Mouse (Mus musculus): ENCODE results near the gene Fyb. TPM values are rescaled to one million over a fixed set of nuclear protein-coding genes. Genes with fewer than 3 reads are reported as not detected.

Fyb gene
- 1 to 10 TPM; 3.8 TPM for total RNA-seq (2021)
- long read RNA-seq, experiment 1: 0 reads
- long read RNA-seq, experiment 2: 0 reads

GRCm38 (mm10) chr15:6522653-6523167 is at the start of gene Fyb:
Gene Fyb, plus strand, starts transcription at chr15:6522853.
- no peak for DNase-seq

GRCm38 (mm10) chr15:6483561-6483960 is 39.1 kb upstream of the Fyb start:
- intact Hi-C loops (cut with DNase I): no loop called here

More at GRCm38 (mm10) chr15:6522653-6523167, at the start of gene Fyb:
- intact Hi-C loops (cut with DNase I): no loop called here

GRCm38 (mm10) chr15:6492386-6492785 is 30.3 kb upstream of the Fyb start:
- intact Hi-C loops (cut with DNase I): no loop called here
- no peak for DNase-seq

More at GRCm38 (mm10) chr15:6483561-6483960, 39.1 kb upstream of the Fyb start:
- no peak for DNase-seq

- no peak for DNase-seq
- intact Hi-C loops (cut with DNase I): no loop called here
These were observed 24.1 kb upstream of the Fyb start for GRCm38 (mm10) chr15:6498396-6499070.

- DNase-seq: no peak
- intact Hi-C loops (cut with DNase I): loop anchor here (2.0 to 5.0 kb wide), 2 partner anchors 67 to 124 kb away; no protein-coding TSS in a partner anchor
These were observed 21.9 kb upstream of the Fyb start for GRCm38 (mm10) chr15:6500787-6501186.

GRCm38 (mm10) chr15:6517525-6517924 is 5.1 kb upstream of the Fyb start:
- no peak for DNase-seq
- intact Hi-C loops (cut with DNase I): no loop called here

GRCm38 (mm10) chr15:6519417-6520255 is 3.0 kb upstream of the Fyb start:
- DNase-seq: no peak
- intact Hi-C loops (cut with DNase I): no loop called here

- intact Hi-C loops (cut with DNase I): no loop called here
- no peak for DNase-seq
These were observed 2.0 kb upstream of the Fyb start for GRCm38 (mm10) chr15:6520505-6521155.

- intact Hi-C loops (cut with DNase I): no loop called here
- DNase-seq: no peak
These were observed 2.1 kb downstream of the Fyb start for GRCm38 (mm10) chr15:6524801-6525200.

GRCm38 (mm10) chr15:6525386-6525785 is 2.7 kb downstream of the Fyb start:
- no peak for DNase-seq
- intact Hi-C loops (cut with DNase I): no loop called here

GRCm38 (mm10) chr15:6533858-6534343 is 11.2 kb downstream of the Fyb start:
- DNase-seq: no peak

GRCm38 (mm10) chr15:6534592-6534991 is 11.9 kb downstream of the Fyb start:
- intact Hi-C loops (cut with DNase I): no loop called here
- DNase-seq: no peak

More at GRCm38 (mm10) chr15:6533858-6534343, 11.2 kb downstream of the Fyb start:
- intact Hi-C loops (cut with DNase I): no loop called here

GRCm38 (mm10) chr15:6539639-6540338 is 17.1 kb downstream of the Fyb start:
- intact Hi-C loops (cut with DNase I): no loop called here
- no peak for DNase-seq

- no peak for DNase-seq
- intact Hi-C loops (cut with DNase I): no loop called here
These were observed 26.3 kb downstream of the Fyb start for GRCm38 (mm10) chr15:6548911-6549310.

- intact Hi-C loops (cut with DNase I): no loop called here
- DNase-seq: no peak
These were observed 29.2 kb downstream of the Fyb start for GRCm38 (mm10) chr15:6551875-6552274.

- intact Hi-C loops (cut with DNase I): no loop called here
- no peak for DNase-seq
These were observed 32.1 kb downstream of the Fyb start for GRCm38 (mm10) chr15:6554742-6555141.

- intact Hi-C loops (cut with DNase I): no loop called here
These were observed 32.9 kb downstream of the Fyb start for GRCm38 (mm10) chr15:6555536-6555935.

GRCm38 (mm10) chr15:6556272-6556671 is 33.6 kb downstream of the Fyb start:
- DNase-seq: no peak
- intact Hi-C loops (cut with DNase I): no loop called here

More at GRCm38 (mm10) chr15:6555536-6555935, 32.9 kb downstream of the Fyb start:
- DNase-seq: no peak

- no peak for DNase-seq
These were observed 34.3 kb downstream of the Fyb start for GRCm38 (mm10) chr15:6556911-6557310.

GRCm38 (mm10) chr15:6557552-6557951 is 34.9 kb downstream of the Fyb start:
- no peak for DNase-seq
- intact Hi-C loops (cut with DNase I): no loop called here

More at GRCm38 (mm10) chr15:6556911-6557310, 34.3 kb downstream of the Fyb start:
- intact Hi-C loops (cut with DNase I): no loop called here

Measured in gastrocnemius, postnatal 36 days (tissue).